Mouse (Mus musculus): ENCODE results near the gene Sdad1.

DNA sequence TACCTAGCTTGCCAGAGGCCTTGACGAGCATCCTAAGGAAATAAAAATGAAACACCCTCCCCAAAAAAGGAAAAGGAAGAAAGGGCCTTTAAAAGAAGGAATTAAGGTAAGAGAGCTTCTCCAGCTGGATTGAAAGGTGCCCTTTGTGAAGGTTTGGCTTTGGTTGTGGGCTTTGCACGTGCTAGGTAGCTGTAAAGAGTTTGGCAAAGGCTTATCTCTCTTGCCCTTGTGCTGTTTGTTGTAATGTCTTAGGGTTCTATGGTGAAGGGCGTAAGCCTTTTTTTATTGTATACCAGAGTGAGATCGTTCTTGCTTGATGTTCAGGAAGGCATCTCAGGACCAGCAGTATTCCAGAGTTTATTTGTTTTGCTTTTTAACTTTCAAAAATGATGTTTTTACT is 30.3 kb upstream of the Sdad1 start:
- TF ChIP-seq CTCF (IDR thresholded peaks at IDR 0.05; ENCODE audit: low read depth, low read length) (no peak), POLR2A (IDR thresholded peaks at IDR 0.05; ENCODE audit: extremely low read depth, insufficient read depth, low read length) (no peak)
